Mouse (Mus musculus): Measurements from ENCODE around the gene Exosc10. TPM values are rescaled to one million over a fixed set of nuclear protein-coding genes. Genes with fewer than 3 reads are reported as not detected.

Gene Exosc10
- polyA plus RNA-seq, 1 experiment from 2014 or later, result 112 TPM

DNA sequence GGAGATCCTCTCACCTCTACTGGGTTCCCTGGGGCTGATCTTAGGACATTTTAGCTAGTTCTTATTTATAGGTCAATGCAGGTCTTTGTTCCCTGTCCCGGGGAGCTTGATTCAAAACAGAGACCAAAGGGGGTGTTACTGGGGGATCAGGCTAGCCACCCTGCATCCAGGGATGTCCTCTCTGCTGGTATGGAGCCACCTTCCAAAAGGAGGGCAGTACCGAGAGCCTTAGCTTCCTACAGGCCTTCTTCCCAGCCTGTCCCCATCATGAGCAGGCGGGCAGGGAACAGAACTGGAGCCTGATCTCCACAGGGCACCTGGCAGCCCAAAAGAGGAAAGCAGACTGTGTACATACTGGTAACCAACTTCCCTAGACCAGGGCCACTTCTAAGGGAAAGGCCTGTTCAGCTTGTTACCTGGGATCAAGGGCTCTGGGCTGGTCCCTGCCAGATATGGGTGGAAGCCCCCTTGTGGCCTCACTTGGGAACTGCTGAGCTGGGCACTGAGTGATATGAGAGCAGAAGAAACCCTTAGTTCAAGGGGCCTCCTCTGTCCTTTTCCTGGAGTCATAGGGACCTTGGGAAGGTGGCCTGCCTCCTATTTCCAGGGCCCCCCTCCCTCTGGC lies 46.4 kb downstream of the Exosc10 start:
- WGBS, result 94% methylated on average over 3 of the region's 3 CpGs
- Histone ChIP-seq H3K27me3 (ENCODE audit: control insufficient read depth, insufficient read depth, low read length) (no peaks in the 10 kb centered on the region), H3K4me1 (ENCODE audit: control insufficient read depth, insufficient read depth, low read length) (no peaks in the 10 kb centered on the region), H3K9ac (ENCODE audit: low read length) (no peak overlapping the region), H3K36me3 (ENCODE audit: control insufficient read depth, insufficient read depth, low read length) (no peaks in the 10 kb centered on the region), H3K27ac (replicated peaks; ENCODE audit: low read depth, low read length) (no peak overlapping the region), H3K9me3 (ENCODE audit: control insufficient read depth, low read length) (no peaks in the 10 kb centered on the region), H3K4me2 (ENCODE audit: low read depth, severe bottlenecking) (no peak overlapping the region), H3K4me3 (ENCODE audit: low read depth, low read length) (no peak overlapping the region)
- peak; percentile 80 for DNase-seq (ENCODE audit: low spot score)
- no peak for ATAC-seq (ENCODE audit: insufficient number of reproducible peaks, low FRiP score, low TSS enrichment, low read depth)

DNA sequence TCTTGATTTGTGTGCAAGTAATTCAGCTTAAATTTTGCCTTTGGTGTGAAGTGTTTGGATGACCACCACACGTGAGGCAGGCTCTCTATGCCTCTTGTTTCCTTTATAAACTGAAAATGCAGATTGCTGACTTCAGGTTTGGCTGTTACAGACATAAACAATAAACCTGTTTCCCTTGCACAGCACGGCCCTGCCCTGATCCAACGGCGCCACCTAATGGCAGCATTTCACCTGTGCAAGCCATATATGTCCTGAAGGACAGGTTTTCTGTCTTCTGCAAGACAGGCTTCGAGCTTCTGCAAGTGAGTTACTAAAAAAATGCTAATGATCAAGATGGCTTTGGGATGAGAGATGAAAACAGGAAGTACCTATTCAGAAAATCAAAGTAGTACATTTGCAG lies 49.5 kb downstream of the Exosc10 start:
- Histone ChIP-seq H3K4me3 (ENCODE audit: low read depth, low read length) (no peak overlapping the region), H3K4me2 (ENCODE audit: low read depth, severe bottlenecking) (no peak overlapping the region), H3K9me3 (ENCODE audit: control insufficient read depth, low read length) (no peaks in the 10 kb centered on the region), H3K4me1 (ENCODE audit: control insufficient read depth, insufficient read depth, low read length) (no peaks in the 10 kb centered on the region), H3K27me3 (ENCODE audit: control insufficient read depth, insufficient read depth, low read length) (no peaks in the 10 kb centered on the region), H3K36me3 (ENCODE audit: control insufficient read depth, insufficient read depth, low read length) (no peaks in the 10 kb centered on the region; the same call in 1 of the 2 replicates), H3K27ac (replicated peaks; ENCODE audit: low read depth, low read length) (no peak overlapping the region), H3K9ac (ENCODE audit: low read length) (no peak overlapping the region)
- ATAC-seq (ENCODE audit: insufficient number of reproducible peaks, low FRiP score, low TSS enrichment, low read depth) (no peak), DNase-seq (ENCODE audit: low spot score) (peak; percentile 75)
- WGBS, result 32% methylated on average over 5 of the region's 5 CpGs

DNA sequence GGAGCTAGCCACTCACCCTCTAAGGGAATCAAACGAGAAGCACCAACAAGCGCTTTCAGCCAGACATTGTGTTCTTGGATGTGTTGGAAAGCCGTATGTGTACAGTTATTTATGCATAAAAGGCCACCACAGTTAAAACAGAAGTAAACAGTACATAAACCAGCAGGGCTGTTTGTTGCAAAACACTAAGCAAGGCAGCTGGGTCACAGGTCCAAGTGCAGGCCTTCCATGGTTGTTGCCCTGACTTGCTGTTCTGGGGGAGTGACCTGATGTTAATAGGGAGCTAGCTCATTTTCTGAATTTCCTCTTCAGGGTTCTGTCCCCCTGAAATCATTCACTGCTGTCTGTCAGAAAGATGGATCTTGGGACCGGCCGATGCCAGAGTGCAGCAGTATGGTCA lies 51.6 kb downstream of the Exosc10 start:
- H3K9me3 ChIP-seq (ENCODE audit: control insufficient read depth, low read length), result no peaks in the 10 kb centered on the region
- H3K27me3 ChIP-seq (ENCODE audit: control insufficient read depth, insufficient read depth, low read length), result no peaks in the 10 kb centered on the region
- no peak for DNase-seq (ENCODE audit: low spot score)
- no peak overlapping the region for H3K4me2 ChIP-seq (ENCODE audit: low read depth, severe bottlenecking)
- peaks cover 5% of the 10 kb centered on the region for H3K36me3 ChIP-seq (ENCODE audit: control insufficient read depth, insufficient read depth, low read length)
- 81% methylated on average over 5 of the region's 5 CpGs for WGBS
- no peaks in the 10 kb centered on the region for H3K4me1 ChIP-seq (ENCODE audit: control insufficient read depth, insufficient read depth, low read length)
- no peak overlapping the region for H3K27ac ChIP-seq (replicated peaks; ENCODE audit: low read depth, low read length)
- H3K4me3 ChIP-seq (ENCODE audit: low read depth, low read length), result no peak overlapping the region
- no peak for ATAC-seq (ENCODE audit: insufficient number of reproducible peaks, low FRiP score, low TSS enrichment, low read depth)
- no peak overlapping the region for H3K9ac ChIP-seq (ENCODE audit: low read length)

DNA sequence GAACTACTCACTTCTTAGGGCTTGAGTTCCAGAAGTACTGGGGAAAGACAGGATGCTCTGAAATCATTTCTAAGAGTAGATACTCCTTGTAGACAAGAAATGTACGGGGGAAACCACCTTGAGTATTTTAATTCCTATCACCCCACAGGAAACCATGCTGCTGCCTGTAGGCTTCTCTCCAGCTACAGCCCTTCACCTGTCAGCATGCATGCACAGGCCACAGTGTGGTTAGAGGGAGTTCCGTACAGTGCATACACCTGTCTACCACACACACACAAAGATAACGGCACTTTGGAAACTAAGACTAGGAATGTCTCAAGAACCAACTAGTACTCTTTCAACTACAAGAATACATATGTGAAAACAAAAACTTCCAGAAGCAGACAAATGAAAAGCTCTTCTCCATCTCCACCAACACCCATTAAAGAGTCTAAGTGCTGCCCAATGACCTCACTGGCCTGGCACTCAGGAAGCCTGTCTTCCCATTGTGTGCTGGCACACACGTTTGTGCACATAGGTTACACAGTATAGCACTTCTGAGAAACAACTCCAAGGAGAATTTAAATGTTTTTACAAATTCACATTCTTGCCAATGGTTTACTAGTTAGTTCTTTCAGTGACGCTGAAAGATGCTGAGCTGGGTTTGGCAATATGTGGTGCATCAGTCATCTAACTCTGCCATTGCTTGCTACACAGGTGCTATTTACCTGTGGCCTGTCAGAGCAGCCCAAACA lies 52.6 kb downstream of the Exosc10 start:
- Histone ChIP-seq H3K9ac (ENCODE audit: low read length) (no peak overlapping the region), H3K9me3 (ENCODE audit: control insufficient read depth, low read length) (no peaks in the 10 kb centered on the region), H3K4me3 (ENCODE audit: low read depth, low read length) (no peak overlapping the region), H3K36me3 (ENCODE audit: control insufficient read depth, insufficient read depth, low read length) (peaks cover 5% of the 10 kb centered on the region), H3K4me1 (ENCODE audit: control insufficient read depth, insufficient read depth, low read length) (no peaks in the 10 kb centered on the region), H3K27ac (replicated peaks; ENCODE audit: low read depth, low read length) (no peak overlapping the region), H3K4me2 (ENCODE audit: low read depth, severe bottlenecking) (no peak overlapping the region), H3K27me3 (ENCODE audit: control insufficient read depth, insufficient read depth, low read length) (no peaks in the 10 kb centered on the region)
- DNase-seq (ENCODE audit: low spot score) (no peak), ATAC-seq (ENCODE audit: insufficient number of reproducible peaks, low FRiP score, low TSS enrichment, low read depth) (no peak)
- WGBS, result 81% methylated on average over 5 of the region's 5 CpGs

DNA sequence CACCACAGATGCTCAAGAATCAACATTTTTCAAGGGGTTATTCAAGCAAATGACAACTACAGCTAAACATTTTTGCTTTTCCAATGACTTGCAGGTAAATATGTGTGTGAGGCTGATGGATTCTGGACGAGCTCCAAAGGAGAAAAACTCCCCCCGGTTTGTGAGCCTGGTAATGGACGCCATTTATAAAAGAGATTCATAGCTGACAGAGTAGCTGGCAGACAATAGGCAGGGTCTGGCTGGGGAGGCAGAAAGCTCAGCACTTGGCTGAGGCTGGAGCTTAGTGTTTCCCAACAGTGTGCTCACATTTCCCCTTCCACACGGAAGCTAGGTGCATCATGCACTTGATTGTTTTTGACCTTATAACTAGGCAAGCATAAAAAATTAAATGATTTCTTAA lies 54.3 kb downstream of the Exosc10 start:
- H3K9ac ChIP-seq (ENCODE audit: low read length), result no peak overlapping the region
- no peaks in the 10 kb centered on the region for H3K9me3 ChIP-seq (ENCODE audit: control insufficient read depth, low read length)
- H3K27ac ChIP-seq (replicated peaks; ENCODE audit: low read depth, low read length), result no peak overlapping the region
- no peak overlapping the region for H3K4me3 ChIP-seq (ENCODE audit: low read depth, low read length)
- no peaks in the 10 kb centered on the region for H3K4me1 ChIP-seq (ENCODE audit: control insufficient read depth, insufficient read depth, low read length)
- no peaks in the 10 kb centered on the region for H3K27me3 ChIP-seq (ENCODE audit: control insufficient read depth, insufficient read depth, low read length)
- no peak overlapping the region for H3K4me2 ChIP-seq (ENCODE audit: low read depth, severe bottlenecking)
- H3K36me3 ChIP-seq (ENCODE audit: control insufficient read depth, insufficient read depth, low read length), result peaks cover 9% of the 10 kb centered on the region
- WGBS, result 76% methylated on average over 4 of the region's 4 CpGs
- ATAC-seq (ENCODE audit: insufficient number of reproducible peaks, low FRiP score, low TSS enrichment, low read depth) (no peak), DNase-seq (ENCODE audit: low spot score) (no peak)

DNA sequence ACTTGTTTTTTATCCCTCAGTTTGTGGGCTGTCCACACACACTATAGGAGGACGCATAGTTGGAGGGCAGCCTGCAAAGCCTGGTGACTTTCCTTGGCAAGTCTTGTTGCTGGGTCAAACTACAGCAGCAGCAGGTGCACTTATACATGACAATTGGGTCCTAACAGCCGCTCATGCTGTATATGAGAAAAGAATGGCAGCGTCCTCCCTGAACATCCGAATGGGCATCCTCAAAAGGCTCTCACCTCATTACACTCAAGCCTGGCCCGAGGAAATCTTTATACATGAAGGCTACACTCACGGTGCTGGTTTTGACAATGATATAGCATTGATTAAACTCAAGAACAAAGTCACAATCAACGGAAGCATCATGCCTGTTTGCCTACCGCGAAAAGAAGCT lies 55.5 kb downstream of the Exosc10 start:
- Histone ChIP-seq H3K4me2 (ENCODE audit: low read depth, severe bottlenecking) (no peak overlapping the region), H3K27me3 (ENCODE audit: control insufficient read depth, insufficient read depth, low read length) (no peaks in the 10 kb centered on the region), H3K36me3 (ENCODE audit: control insufficient read depth, insufficient read depth, low read length) (peaks cover 16% of the 10 kb centered on the region), H3K9me3 (ENCODE audit: control insufficient read depth, low read length) (no peaks in the 10 kb centered on the region), H3K9ac (ENCODE audit: low read length) (no peak overlapping the region), H3K27ac (replicated peaks; ENCODE audit: low read depth, low read length) (no peak overlapping the region), H3K4me1 (ENCODE audit: control insufficient read depth, insufficient read depth, low read length) (no peaks in the 10 kb centered on the region), H3K4me3 (ENCODE audit: low read depth, low read length) (no peak overlapping the region)
- DNase-seq (ENCODE audit: low spot score), result no peak
- WGBS, result 84% methylated on average over 9 of the region's 9 CpGs
- no peak for ATAC-seq (ENCODE audit: insufficient number of reproducible peaks, low FRiP score, low TSS enrichment, low read depth)

DNA sequence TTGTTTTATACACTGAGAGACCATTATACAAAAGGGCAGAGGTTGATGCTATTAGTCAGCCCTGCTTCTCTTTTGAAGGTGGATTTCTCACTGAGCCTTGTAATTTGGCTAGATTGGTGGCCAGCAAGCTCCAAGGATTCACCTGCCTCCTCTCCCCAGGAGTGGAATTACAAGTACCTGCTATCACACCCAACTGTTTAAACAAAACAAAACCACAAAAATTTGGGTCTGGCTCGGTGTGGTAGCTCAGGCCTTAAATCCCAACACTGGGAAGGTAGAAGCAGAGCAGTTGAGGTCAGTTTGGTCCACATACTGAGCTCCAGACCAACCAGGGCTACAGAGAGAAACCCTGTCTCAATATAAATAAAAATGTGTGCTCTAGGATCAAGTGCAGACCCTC lies 61.6 kb downstream of the Exosc10 start:
- Histone ChIP-seq H3K9me3 (ENCODE audit: control insufficient read depth, low read length) (no peaks in the 10 kb centered on the region), H3K27me3 (ENCODE audit: control insufficient read depth, insufficient read depth, low read length) (no peaks in the 10 kb centered on the region), H3K4me2 (ENCODE audit: low read depth, severe bottlenecking) (no peak overlapping the region), H3K4me1 (ENCODE audit: control insufficient read depth, insufficient read depth, low read length) (no peaks in the 10 kb centered on the region; the same call in 1 of the 2 replicates), H3K4me3 (ENCODE audit: low read depth, low read length) (no peak overlapping the region), H3K27ac (replicated peaks; ENCODE audit: low read depth, low read length) (no peak overlapping the region), H3K36me3 (ENCODE audit: control insufficient read depth, insufficient read depth, low read length) (peaks cover 48% of the 10 kb centered on the region), H3K9ac (ENCODE audit: low read length) (no peak overlapping the region)
- DNase-seq (ENCODE audit: low spot score) (no peak), ATAC-seq (ENCODE audit: insufficient number of reproducible peaks, low FRiP score, low TSS enrichment, low read depth) (no peak)
- 76% methylated on average over 1 of the region's 1 CpGs for WGBS

DNA sequence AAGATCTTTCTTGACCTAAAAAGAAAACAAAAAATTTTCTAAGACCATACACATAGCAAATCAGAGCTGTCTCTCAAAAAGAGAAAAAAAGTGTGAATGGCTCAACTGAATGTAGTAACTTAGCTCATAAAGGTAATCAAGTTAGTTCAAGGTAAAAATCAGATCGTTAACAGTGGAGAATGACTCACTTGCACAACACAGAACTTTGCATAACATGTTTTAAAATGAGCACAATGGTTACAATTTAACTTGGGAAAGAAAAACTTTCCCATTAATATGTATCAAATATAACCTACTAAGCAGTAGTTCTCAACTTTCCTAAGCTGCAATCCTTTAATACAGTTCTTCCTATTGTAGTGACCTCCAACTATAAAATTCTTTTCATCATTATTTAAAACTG lies 62.5 kb downstream of the Exosc10 start:
- H3K9ac ChIP-seq (ENCODE audit: low read length), result no peak overlapping the region
- no peak for DNase-seq (ENCODE audit: low spot score)

More for the DNA sequence above, 62.5 kb downstream of the Exosc10 start:
- no peak overlapping the region for H3K27ac ChIP-seq (replicated peaks; ENCODE audit: low read depth, low read length)
- H3K36me3 ChIP-seq (ENCODE audit: control insufficient read depth, insufficient read depth, low read length), result peaks cover 51% of the 10 kb centered on the region
- H3K4me3 ChIP-seq (ENCODE audit: low read depth, low read length), result no peak overlapping the region
- 94% methylated on average over 1 of the region's 1 CpGs for WGBS
- H3K27me3 ChIP-seq (ENCODE audit: control insufficient read depth, insufficient read depth, low read length), result no peaks in the 10 kb centered on the region
- no peak overlapping the region for H3K4me2 ChIP-seq (ENCODE audit: low read depth, severe bottlenecking)
- H3K4me1 ChIP-seq (ENCODE audit: control insufficient read depth, insufficient read depth, low read length), result no peaks in the 10 kb centered on the region; the same call in 1 of the 2 replicates
- ATAC-seq (ENCODE audit: insufficient number of reproducible peaks, low FRiP score, low TSS enrichment, low read depth), result no peak
- H3K9me3 ChIP-seq (ENCODE audit: control insufficient read depth, low read length), result no peaks in the 10 kb centered on the region
